Mouse (Mus musculus) bone marrow, adult 2 months (tissue): ENCODE measurements around the gene Ttc8.

Source experiments
- CTCF ChIP-seq: fragments of 200-500 bp; IDR thresholded peaks from 2 replicates; pipeline ENCODE4 v1.5.1; 2011; ENCODE audit warnings: low read length, control low read depth; ENCODE audit not compliant: control insufficient read depth, insufficient read depth
- POLR2A ChIP-seq: fragments of 200-500 bp; IDR thresholded peaks from 2 replicates; pipeline ENCODE4 v1.6.1; 2011; ENCODE audit warnings: low read depth, mild to moderate bottlenecking, control low read depth, low read length, borderline replicate concordance; ENCODE audit not compliant: control insufficient read depth

- TF ChIP-seq POLR2A (no peak), CTCF (no peak)
Measured at GRCm38 (mm10) chr12:99010044-99010443, 89.7 kb downstream of the Ttc8 start.
